Mouse (Mus musculus): ENCODE measurements around the gene Tspan5. TPM values are rescaled to one million over a fixed set of nuclear protein-coding genes. Genes with fewer than 3 reads are reported as not detected.
A peak's percentile ranks its signal among the peaks of the same experiment; 100 is the strongest.

Gene Tspan5
- polyA plus RNA-seq, 2 experiments, result 38.8 to 44.8 TPM

GRCm38 (mm10) chr3:138821886-138822445 is 80.0 kb downstream of the Tspan5 start:
- no peaks in the 10 kb centered on the region for H3K9me3 ChIP-seq (ENCODE audit: control insufficient read depth, low read length)
- no peak overlapping the region for H3K4me3 ChIP-seq (replicated peaks; ENCODE audit: low read length)
- H3K9ac ChIP-seq (ENCODE audit: low read depth, low read length, severe bottlenecking), result no peak overlapping the region
- DNase-seq (ENCODE audit: low spot score) (peak; percentile 11), ATAC-seq (ENCODE audit: low FRiP score, low read depth) (peak; percentile 82)
- H3K4me2 ChIP-seq (replicated peaks; ENCODE audit: low read depth, low read length, severe bottlenecking), result no peak overlapping the region
- no peaks in the 10 kb centered on the region for H3K36me3 ChIP-seq (ENCODE audit: control insufficient read depth, insufficient read depth, low read length)
- no peaks in the 10 kb centered on the region for H3K27me3 ChIP-seq (ENCODE audit: control insufficient read depth, insufficient read depth, low read length)
- WGBS, result 44% methylated on average over 5 of the region's 5 CpGs
- H3K4me1 ChIP-seq (ENCODE audit: control insufficient read depth, insufficient read depth, low read length), result peaks cover 6% of the 10 kb centered on the region
- no peak overlapping the region for H3K27ac ChIP-seq (replicated peaks; ENCODE audit: low read depth, low read length)
- no peak for TF ChIP-seq POLR2A (IDR thresholded peaks at IDR 0.05; ENCODE audit: borderline replicate concordance, extremely low read depth, insufficient read depth, insufficient read length)

GRCm38 (mm10) chr3:138823857-138824256 is 81.9 kb downstream of the Tspan5 start:
- Histone ChIP-seq H3K27me3 (ENCODE audit: control insufficient read depth, insufficient read depth, low read length) (no peaks in the 10 kb centered on the region), H3K4me2 (replicated peaks; ENCODE audit: low read depth, low read length, severe bottlenecking) (no peak overlapping the region), H3K4me1 (ENCODE audit: control insufficient read depth, insufficient read depth, low read length) (peaks cover 6% of the 10 kb centered on the region), H3K9me3 (ENCODE audit: control insufficient read depth, low read length) (no peaks in the 10 kb centered on the region), H3K9ac (ENCODE audit: low read depth, low read length, severe bottlenecking) (no peak overlapping the region), H3K36me3 (ENCODE audit: control insufficient read depth, insufficient read depth, low read length) (no peaks in the 10 kb centered on the region), H3K27ac (replicated peaks; ENCODE audit: low read depth, low read length) (no peak overlapping the region), H3K4me3 (replicated peaks; ENCODE audit: low read length) (no peak overlapping the region)
- no peak for TF ChIP-seq POLR2A (IDR thresholded peaks at IDR 0.05; ENCODE audit: borderline replicate concordance, extremely low read depth, insufficient read depth, insufficient read length)
- WGBS, result 75% methylated on average over 9 of the region's 9 CpGs
- no peak for DNase-seq (ENCODE audit: low spot score)
- no peak for ATAC-seq (ENCODE audit: low FRiP score, low read depth)

- Histone ChIP-seq H3K36me3 (ENCODE audit: control insufficient read depth, insufficient read depth, low read length) (no peaks in the 10 kb centered on the region), H3K27me3 (ENCODE audit: control insufficient read depth, insufficient read depth, low read length) (no peaks in the 10 kb centered on the region), H3K9me3 (ENCODE audit: control insufficient read depth, low read length) (no peaks in the 10 kb centered on the region), H3K4me3 (replicated peaks; ENCODE audit: low read length) (no peak overlapping the region), H3K9ac (ENCODE audit: low read depth, low read length, severe bottlenecking) (no peak overlapping the region), H3K27ac (replicated peaks; ENCODE audit: low read depth, low read length) (no peak overlapping the region), H3K4me1 (ENCODE audit: control insufficient read depth, insufficient read depth, low read length) (peaks cover 6% of the 10 kb centered on the region), H3K4me2 (replicated peaks; ENCODE audit: low read depth, low read length, severe bottlenecking) (no peak overlapping the region)
- TF ChIP-seq POLR2A (IDR thresholded peaks at IDR 0.05; ENCODE audit: borderline replicate concordance, extremely low read depth, insufficient read depth, insufficient read length), result no peak
- no peak for ATAC-seq (ENCODE audit: low FRiP score, low read depth)
- no peak for DNase-seq (ENCODE audit: low spot score)
- 83% methylated on average over 6 of the region's 6 CpGs for WGBS
Observed at GRCm38 (mm10) chr3:138825296-138825695, 83.3 kb downstream of the Tspan5 start.

GRCm38 (mm10) chr3:138826243-138826800 is 84.3 kb downstream of the Tspan5 start:
- no peak overlapping the region for H3K4me2 ChIP-seq (replicated peaks; ENCODE audit: low read depth, low read length, severe bottlenecking)
- H3K27ac ChIP-seq (replicated peaks; ENCODE audit: low read depth, low read length), result no peak overlapping the region
- no peaks in the 10 kb centered on the region for H3K27me3 ChIP-seq (ENCODE audit: control insufficient read depth, insufficient read depth, low read length)
- H3K9me3 ChIP-seq (ENCODE audit: control insufficient read depth, low read length), result no peaks in the 10 kb centered on the region
- DNase-seq (ENCODE audit: low spot score) (no peak), ATAC-seq (ENCODE audit: low FRiP score, low read depth) (no peak)
- H3K36me3 ChIP-seq (ENCODE audit: control insufficient read depth, insufficient read depth, low read length), result no peaks in the 10 kb centered on the region
- TF ChIP-seq POLR2A (IDR thresholded peaks at IDR 0.05; ENCODE audit: borderline replicate concordance, extremely low read depth, insufficient read depth, insufficient read length), result no peak
- H3K4me3 ChIP-seq (replicated peaks; ENCODE audit: low read length), result no peak overlapping the region
- peaks cover 6% of the 10 kb centered on the region for H3K4me1 ChIP-seq (ENCODE audit: control insufficient read depth, insufficient read depth, low read length)
- 89% methylated on average over 8 of the region's 8 CpGs for WGBS
- no peak overlapping the region for H3K9ac ChIP-seq (ENCODE audit: low read depth, low read length, severe bottlenecking)

- no peak overlapping the region for H3K9ac ChIP-seq (ENCODE audit: low read depth, low read length, severe bottlenecking)
- no peaks in the 10 kb centered on the region for H3K9me3 ChIP-seq (ENCODE audit: control insufficient read depth, low read length)
- ATAC-seq (ENCODE audit: low FRiP score, low read depth) (no peak), DNase-seq (ENCODE audit: low spot score) (no peak)
- H3K27ac ChIP-seq (replicated peaks; ENCODE audit: low read depth, low read length), result no peak overlapping the region
- H3K4me2 ChIP-seq (replicated peaks; ENCODE audit: low read depth, low read length, severe bottlenecking), result no peak overlapping the region
- no peaks in the 10 kb centered on the region for H3K27me3 ChIP-seq (ENCODE audit: control insufficient read depth, insufficient read depth, low read length)
- no peaks in the 10 kb centered on the region for H3K36me3 ChIP-seq (ENCODE audit: control insufficient read depth, insufficient read depth, low read length)
- TF ChIP-seq POLR2A (IDR thresholded peaks at IDR 0.05; ENCODE audit: borderline replicate concordance, extremely low read depth, insufficient read depth, insufficient read length), result no peak
- 67% methylated on average over 9 of the region's 9 CpGs for WGBS
- H3K4me1 ChIP-seq (ENCODE audit: control insufficient read depth, insufficient read depth, low read length), result no peaks in the 10 kb centered on the region; the same call in none of the 2 replicates
- H3K4me3 ChIP-seq (replicated peaks; ENCODE audit: low read length), result no peak overlapping the region
Observed at GRCm38 (mm10) chr3:138832827-138833517, 91.0 kb downstream of the Tspan5 start.
